Mouse (Mus musculus): ENCODE measurements around the gene Gm20696.

DNA sequence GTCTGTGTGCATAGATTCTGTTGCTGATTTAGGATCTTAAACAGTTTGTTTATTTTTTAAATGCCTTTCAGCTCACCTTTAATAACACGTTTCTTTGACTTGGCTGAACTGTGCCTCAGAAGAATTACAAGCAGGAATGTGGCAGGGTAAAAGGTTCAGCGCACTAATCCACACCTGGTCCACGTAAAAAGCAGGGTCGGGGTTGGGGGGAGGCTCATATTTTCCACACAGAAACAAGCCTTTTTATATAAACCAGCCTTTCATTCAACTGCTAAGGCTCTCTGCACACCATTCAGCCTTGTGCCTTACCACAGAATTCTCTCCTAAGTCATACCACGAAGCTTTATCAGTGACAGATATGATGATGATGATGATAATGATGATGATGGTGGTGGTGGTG lies 393.4 kb downstream of the Gm20696 start:
- TF ChIP-seq CTCF (IDR thresholded peaks at IDR 0.05; ENCODE audit: low read depth, low read length) (no peak), POLR2A (IDR thresholded peaks at IDR 0.05; ENCODE audit: borderline replicate concordance, low read depth, low read length) (no peak)

Data from bone marrow macrophage, adult 2 months (primary cell).